Mouse (Mus musculus): ENCODE results near the gene Cpt1a. TPM values are rescaled to one million over a fixed set of nuclear protein-coding genes. Genes with fewer than 3 reads are reported as not detected.

Cpt1a gene
- polyA plus RNA-seq, 1 experiment from 2014 or later = 15.0 TPM

DNA sequence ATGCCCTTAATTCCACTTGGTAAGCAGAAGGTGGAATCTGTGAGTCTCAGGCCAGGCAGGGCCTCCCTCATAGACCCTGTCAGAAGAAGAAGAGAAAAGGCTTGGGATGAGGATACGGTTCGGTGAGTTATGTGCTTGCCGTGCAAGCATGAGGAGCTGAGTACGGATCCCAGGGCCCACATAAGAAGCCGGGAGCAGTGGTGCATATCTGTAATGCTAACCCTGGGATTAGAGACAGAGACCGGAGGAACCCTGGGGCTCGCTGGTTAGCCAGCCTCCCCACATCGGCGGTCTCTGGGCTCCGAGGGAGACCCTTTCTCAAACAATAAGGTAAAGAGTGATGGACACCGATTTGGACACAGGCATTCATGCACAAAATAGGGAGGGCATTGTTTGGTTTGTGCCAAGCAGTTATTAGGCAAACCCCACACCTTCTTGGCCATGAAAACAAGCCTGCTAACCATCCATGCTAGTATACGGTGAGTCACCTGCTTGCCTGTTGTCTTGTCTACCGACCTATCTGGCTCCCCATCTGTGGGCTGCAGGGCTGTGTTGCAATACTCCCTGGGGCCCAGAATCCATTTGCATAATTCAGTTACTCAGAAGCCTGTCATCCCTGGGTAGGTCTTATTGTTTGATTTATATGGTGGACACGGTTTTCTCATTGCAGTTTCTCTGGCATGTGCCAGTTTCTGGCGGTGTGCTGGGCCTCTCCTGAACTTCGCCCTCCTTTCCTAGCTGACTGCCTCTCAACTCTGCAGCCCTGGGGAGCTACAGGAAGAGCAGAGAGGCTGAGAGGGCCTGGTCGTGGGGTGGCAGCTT, 11.8 kb downstream of the Cpt1a start:
- WGBS = 65% methylated on average over 17 of the region's 17 CpGs
- peak overlapping the region; percentile 58 for H3K4me2 ChIP-seq
- ATAC-seq (replicated peaks; ENCODE audit: low FRiP score) = peak; percentile 77

DNA sequence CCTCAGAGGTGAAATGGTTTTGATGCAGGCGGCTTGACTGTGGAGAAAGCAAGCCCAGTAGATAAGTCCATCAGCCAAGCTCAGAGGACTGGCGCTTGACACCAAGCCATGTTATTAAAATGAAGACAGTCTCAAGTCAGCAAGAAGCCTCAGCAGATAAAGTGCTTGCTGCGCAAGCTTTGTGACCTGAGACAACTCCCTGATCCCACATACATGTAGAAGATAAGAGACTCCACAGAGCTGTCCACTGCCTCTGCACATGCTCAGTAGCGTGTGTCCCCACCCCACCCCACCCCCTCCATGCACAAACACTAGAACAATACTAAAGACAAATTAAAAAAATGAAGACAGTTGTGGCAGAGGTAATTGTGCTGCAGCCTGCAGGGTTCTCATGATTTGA, 12.4 kb downstream of the Cpt1a start:
- Histone ChIP-seq H3K4me2 (peak overlapping the region; percentile 58), H3K4me3 (ENCODE audit: low read depth, low read length) (peak overlapping the region; percentile 21), H3K27ac (ENCODE audit: low read depth, low read length) (peak overlapping the region; percentile 92), H3K9ac (ENCODE audit: low read depth, low read length) (peak overlapping the region; percentile 43; the same call in 1 of the 2 replicates), H3K36me3 (ENCODE audit: control insufficient read depth, insufficient read depth, low read length) (no peaks in the 10 kb centered on the region), H3K4me1 (replicated peaks; ENCODE audit: control insufficient read depth, insufficient read depth, low read length) (peaks cover 27% of the 10 kb centered on the region), H3K9me3 (ENCODE audit: control insufficient read depth, low read length) (no peaks in the 10 kb centered on the region), H3K27me3 (replicated peaks; ENCODE audit: control insufficient read depth, insufficient read depth, low read length) (no peaks in the 10 kb centered on the region)
- DNase-seq (ENCODE audit: low spot score) (no peak), ATAC-seq (replicated peaks; ENCODE audit: low FRiP score) (peak; percentile 86)
- WGBS = 39% methylated on average over 4 of the region's 4 CpGs

More for the DNA sequence above, 11.8 kb downstream of the Cpt1a start:
- no peaks in the 10 kb centered on the region for H3K9me3 ChIP-seq (ENCODE audit: control insufficient read depth, low read length)
- H3K4me1 ChIP-seq (replicated peaks; ENCODE audit: control insufficient read depth, insufficient read depth, low read length) = peaks cover 29% of the 10 kb centered on the region
- H3K9ac ChIP-seq (ENCODE audit: low read depth, low read length) = peak overlapping the region; percentile 43; the same call in 1 of the 2 replicates
- no peaks in the 10 kb centered on the region for H3K27me3 ChIP-seq (replicated peaks; ENCODE audit: control insufficient read depth, insufficient read depth, low read length)
- peak overlapping the region; percentile 92 for H3K27ac ChIP-seq (ENCODE audit: low read depth, low read length)
- no peak for DNase-seq (ENCODE audit: low spot score)
- H3K4me3 ChIP-seq (ENCODE audit: low read depth, low read length) = peak overlapping the region; percentile 21
- H3K36me3 ChIP-seq (ENCODE audit: control insufficient read depth, insufficient read depth, low read length) = no peaks in the 10 kb centered on the region

DNA sequence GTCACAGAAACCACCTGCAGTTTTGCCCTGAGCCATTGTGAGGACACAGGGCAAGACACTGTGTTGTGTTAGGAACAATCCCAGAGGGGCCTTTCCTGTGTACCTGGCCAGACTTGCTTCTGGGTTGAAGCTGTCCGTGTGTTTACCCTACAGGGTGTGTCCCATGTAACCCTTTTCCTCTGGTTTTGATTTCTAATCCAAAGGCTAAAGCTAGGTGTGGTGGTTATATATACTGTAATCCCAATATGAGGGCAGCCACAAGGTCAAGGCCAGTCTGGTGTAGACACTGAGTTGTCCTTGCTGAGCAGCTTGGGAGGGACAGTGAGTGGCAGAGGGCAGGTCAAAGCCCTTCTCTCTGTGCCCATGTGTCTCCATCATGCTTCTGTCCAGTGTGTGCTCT, 13.8 kb downstream of the Cpt1a start:
- no peak overlapping the region for H3K4me3 ChIP-seq (ENCODE audit: low read depth, low read length)
- ATAC-seq (replicated peaks; ENCODE audit: low FRiP score) (no peak), DNase-seq (ENCODE audit: low spot score) (no peak)
- WGBS = 74% methylated on average over 1 of the region's 1 CpGs
- no peak overlapping the region for H3K9ac ChIP-seq (ENCODE audit: low read depth, low read length)
- no peak overlapping the region for H3K4me2 ChIP-seq
- H3K36me3 ChIP-seq (ENCODE audit: control insufficient read depth, insufficient read depth, low read length) = no peaks in the 10 kb centered on the region
- H3K27me3 ChIP-seq (replicated peaks; ENCODE audit: control insufficient read depth, insufficient read depth, low read length) = no peaks in the 10 kb centered on the region
- H3K9me3 ChIP-seq (ENCODE audit: control insufficient read depth, low read length) = no peaks in the 10 kb centered on the region
- no peak overlapping the region for H3K27ac ChIP-seq (ENCODE audit: low read depth, low read length)
- H3K4me1 ChIP-seq (replicated peaks; ENCODE audit: control insufficient read depth, insufficient read depth, low read length) = peaks cover 27% of the 10 kb centered on the region

DNA sequence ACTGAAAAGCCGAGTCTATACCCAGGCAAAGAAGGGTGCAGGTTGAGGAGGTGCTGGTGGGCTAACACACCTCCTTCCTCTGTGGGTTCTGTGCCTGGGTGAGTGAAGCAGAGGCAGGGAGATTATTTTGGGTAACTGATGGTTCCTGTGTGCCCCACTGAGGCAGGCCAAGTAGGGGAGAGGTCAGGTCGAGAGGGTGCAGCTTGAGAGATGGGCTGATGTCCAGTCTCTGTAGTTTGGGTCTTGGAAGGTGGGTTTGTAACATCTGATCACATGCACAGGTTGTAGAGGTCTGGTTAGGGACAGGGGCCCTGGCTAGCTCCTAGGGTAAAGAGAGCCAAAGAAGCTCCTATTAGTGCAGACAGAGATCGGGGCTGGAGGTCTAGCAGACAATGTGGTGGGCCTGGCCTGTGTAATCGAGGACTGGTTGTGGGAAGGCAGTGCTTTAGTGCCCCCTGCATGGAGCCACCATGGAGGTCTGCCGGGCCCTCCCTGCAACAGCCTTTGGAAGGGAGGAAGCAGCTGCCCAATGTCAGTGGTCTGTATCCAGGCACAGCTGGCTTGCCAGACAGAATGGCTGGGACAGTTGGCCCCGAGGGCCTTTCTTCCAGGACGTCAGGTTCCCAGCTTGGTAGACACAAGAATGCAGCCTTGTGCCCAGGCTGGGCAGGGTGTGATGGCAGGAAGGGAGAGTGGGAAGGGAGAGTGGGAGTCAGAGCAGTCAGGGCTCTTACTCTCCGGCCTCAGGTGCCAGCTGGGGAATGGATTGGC, 14.5 kb downstream of the Cpt1a start:
- WGBS = 71% methylated on average over 8 of the region's 8 CpGs
- no peaks in the 10 kb centered on the region for H3K27me3 ChIP-seq (replicated peaks; ENCODE audit: control insufficient read depth, insufficient read depth, low read length)
- no peak for DNase-seq (ENCODE audit: low spot score)
- H3K27ac ChIP-seq (ENCODE audit: low read depth, low read length) = no peak overlapping the region
- peaks cover 27% of the 10 kb centered on the region for H3K4me1 ChIP-seq (replicated peaks; ENCODE audit: control insufficient read depth, insufficient read depth, low read length)
- H3K36me3 ChIP-seq (ENCODE audit: control insufficient read depth, insufficient read depth, low read length) = no peaks in the 10 kb centered on the region
- no peak for ATAC-seq (replicated peaks; ENCODE audit: low FRiP score)
- no peak overlapping the region for H3K4me3 ChIP-seq (ENCODE audit: low read depth, low read length)
- no peak overlapping the region for H3K9ac ChIP-seq (ENCODE audit: low read depth, low read length)
- H3K9me3 ChIP-seq (ENCODE audit: control insufficient read depth, low read length) = no peaks in the 10 kb centered on the region
- H3K4me2 ChIP-seq = no peak overlapping the region

DNA sequence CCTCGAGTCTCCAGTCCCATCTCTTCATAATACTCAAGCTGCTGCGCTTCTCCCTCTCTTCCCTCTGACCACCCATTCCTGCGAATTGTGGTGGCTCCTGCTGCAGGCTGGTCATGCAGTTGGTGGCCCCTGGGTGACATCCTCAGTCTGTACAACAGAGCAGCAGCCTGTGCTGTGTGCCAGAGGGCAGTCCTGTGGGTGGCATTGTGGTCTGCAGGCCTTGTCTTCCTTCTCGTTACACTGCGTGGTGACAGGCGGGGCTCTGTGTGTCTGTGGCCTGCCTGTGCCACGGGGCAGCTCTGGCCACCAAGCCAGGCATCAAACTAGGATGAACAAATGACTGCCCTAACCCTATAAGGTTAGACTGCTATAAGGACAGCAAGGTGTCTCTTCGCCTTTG, 17.1 kb downstream of the Cpt1a start:
- H3K4me1 ChIP-seq (replicated peaks; ENCODE audit: control insufficient read depth, insufficient read depth, low read length) = peaks cover 11% of the 10 kb centered on the region
- H3K9me3 ChIP-seq (ENCODE audit: control insufficient read depth, low read length) = no peaks in the 10 kb centered on the region
- no peak overlapping the region for H3K9ac ChIP-seq (ENCODE audit: low read depth, low read length)
- H3K36me3 ChIP-seq (ENCODE audit: control insufficient read depth, insufficient read depth, low read length) = no peaks in the 10 kb centered on the region
- no peak overlapping the region for H3K27ac ChIP-seq (ENCODE audit: low read depth, low read length)
- H3K4me2 ChIP-seq = no peak overlapping the region
- no peak for ATAC-seq (replicated peaks; ENCODE audit: low FRiP score)
- H3K4me3 ChIP-seq (ENCODE audit: low read depth, low read length) = no peak overlapping the region
- H3K27me3 ChIP-seq (replicated peaks; ENCODE audit: control insufficient read depth, insufficient read depth, low read length) = no peaks in the 10 kb centered on the region
- DNase-seq (ENCODE audit: low spot score) = no peak
- 76% methylated on average over 8 of the region's 8 CpGs for WGBS

DNA sequence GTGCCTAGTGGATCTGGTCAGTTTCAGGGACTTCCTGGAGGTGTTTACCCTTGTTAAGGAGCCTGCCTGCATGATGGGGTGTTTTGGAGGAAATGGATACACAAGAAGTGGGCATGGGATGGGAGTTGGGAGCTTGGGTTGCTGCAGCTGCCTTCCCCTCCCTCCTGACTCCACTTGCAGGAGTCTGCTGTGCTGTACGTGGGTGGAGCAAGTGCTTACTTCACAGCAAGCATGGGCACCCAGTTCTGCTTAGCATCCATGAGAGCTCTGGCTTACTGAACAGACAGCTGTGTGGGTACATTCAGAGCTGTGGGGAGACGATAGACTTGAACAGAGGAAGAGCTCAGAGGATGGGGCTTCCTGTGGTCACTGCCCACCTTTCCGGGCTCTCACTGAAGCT, 18.9 kb downstream of the Cpt1a start:
- Histone ChIP-seq H3K9ac (ENCODE audit: low read depth, low read length) (no peak overlapping the region), H3K4me2 (no peak overlapping the region), H3K36me3 (ENCODE audit: control insufficient read depth, insufficient read depth, low read length) (no peaks in the 10 kb centered on the region), H3K4me3 (ENCODE audit: low read depth, low read length) (no peak overlapping the region), H3K27ac (ENCODE audit: low read depth, low read length) (no peak overlapping the region), H3K9me3 (ENCODE audit: control insufficient read depth, low read length) (no peaks in the 10 kb centered on the region), H3K4me1 (replicated peaks; ENCODE audit: control insufficient read depth, insufficient read depth, low read length) (no peaks in the 10 kb centered on the region; the same call in none of the 2 replicates), H3K27me3 (replicated peaks; ENCODE audit: control insufficient read depth, insufficient read depth, low read length) (no peaks in the 10 kb centered on the region)
- 60% methylated on average over 3 of the region's 3 CpGs for WGBS
- DNase-seq (ENCODE audit: low spot score) = no peak
- no peak for ATAC-seq (replicated peaks; ENCODE audit: low FRiP score)

DNA sequence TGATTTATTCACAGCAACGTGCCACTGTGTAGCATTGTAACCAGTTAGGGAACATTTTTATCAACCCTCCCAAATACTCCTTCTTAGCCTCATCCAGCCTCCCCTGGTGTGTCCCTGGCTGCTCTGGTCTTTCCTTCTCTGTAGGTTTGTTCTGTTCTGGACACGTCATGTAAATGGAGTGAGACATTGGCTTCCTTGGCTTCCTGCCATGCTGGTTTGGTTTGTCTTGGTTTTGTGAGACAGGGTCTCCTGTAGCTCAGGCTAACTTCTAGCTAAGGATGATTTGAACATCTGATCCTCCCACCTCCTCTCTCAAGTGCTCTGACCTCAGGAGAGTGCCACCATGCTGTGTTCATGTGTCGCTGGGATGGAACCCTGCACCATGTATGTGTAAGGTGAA, 21.8 kb downstream of the Cpt1a start:
- Histone ChIP-seq H3K4me1 (replicated peaks; ENCODE audit: control insufficient read depth, insufficient read depth, low read length) (no peaks in the 10 kb centered on the region; the same call in 1 of the 2 replicates), H3K27me3 (replicated peaks; ENCODE audit: control insufficient read depth, insufficient read depth, low read length) (no peaks in the 10 kb centered on the region), H3K9ac (ENCODE audit: low read depth, low read length) (no peak overlapping the region), H3K9me3 (ENCODE audit: control insufficient read depth, low read length) (0 out of 2 replicates have a peak, but pooled peaks cover 2% of the 10 kb centered on the region), H3K36me3 (ENCODE audit: control insufficient read depth, insufficient read depth, low read length) (no peaks in the 10 kb centered on the region), H3K4me2 (no peak overlapping the region), H3K27ac (ENCODE audit: low read depth, low read length) (no peak overlapping the region), H3K4me3 (ENCODE audit: low read depth, low read length) (no peak overlapping the region)
- WGBS = 76% methylated on average over 3 of the region's 3 CpGs
- no peak for DNase-seq (ENCODE audit: low spot score)
- no peak for ATAC-seq (replicated peaks; ENCODE audit: low FRiP score)

DNA sequence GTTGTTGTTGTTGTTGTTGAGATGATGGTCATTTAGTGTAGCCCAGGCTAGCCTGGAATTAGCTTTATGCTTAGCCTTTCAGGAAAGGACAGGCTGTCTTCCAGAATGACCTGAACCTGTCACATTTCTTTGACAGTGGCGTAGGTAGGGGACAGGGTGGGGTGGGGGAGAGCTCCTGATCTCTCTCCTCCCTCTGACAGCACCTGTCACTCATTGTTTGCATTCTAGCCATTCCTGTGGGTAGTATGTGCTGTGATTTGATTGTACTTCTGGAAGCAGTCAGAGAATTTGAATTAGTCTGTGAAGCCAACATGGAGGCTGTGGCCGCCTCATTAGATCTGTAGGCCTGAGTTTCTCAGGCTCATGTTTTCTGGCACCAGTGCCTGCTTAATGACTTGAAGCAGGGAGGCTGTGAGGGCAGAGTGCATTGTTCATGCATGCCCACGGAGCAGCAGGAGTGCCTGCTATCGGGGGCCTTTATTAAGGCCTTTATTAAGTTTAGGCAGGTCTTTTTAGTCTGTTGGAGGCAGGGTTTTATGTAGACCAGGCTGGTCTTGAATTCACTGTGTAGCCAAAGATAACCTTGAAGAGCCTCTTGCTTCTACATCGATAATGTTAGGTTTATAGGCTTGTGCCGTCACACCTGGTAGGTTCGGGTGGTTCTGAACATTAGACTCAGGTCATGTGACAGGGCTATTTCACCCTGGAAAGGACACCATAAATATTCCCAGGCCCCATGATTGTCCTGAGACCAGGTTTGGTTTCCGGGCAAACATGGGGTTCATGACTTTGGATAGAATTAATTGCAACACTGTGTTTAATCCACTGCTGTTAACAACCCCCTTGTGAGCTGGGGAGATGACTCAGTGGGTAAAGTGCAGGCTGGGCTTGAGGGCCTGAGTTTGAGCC, 22.8 kb downstream of the Cpt1a start:
- Histone ChIP-seq H3K4me3 (ENCODE audit: low read depth, low read length) (no peak overlapping the region), H3K4me1 (replicated peaks; ENCODE audit: control insufficient read depth, insufficient read depth, low read length) (no peaks in the 10 kb centered on the region; the same call in 1 of the 2 replicates), H3K27ac (ENCODE audit: low read depth, low read length) (no peak overlapping the region), H3K9me3 (ENCODE audit: control insufficient read depth, low read length) (0 out of 2 replicates have a peak, but pooled peaks cover 2% of the 10 kb centered on the region), H3K9ac (ENCODE audit: low read depth, low read length) (no peak overlapping the region), H3K27me3 (replicated peaks; ENCODE audit: control insufficient read depth, insufficient read depth, low read length) (no peaks in the 10 kb centered on the region), H3K36me3 (ENCODE audit: control insufficient read depth, insufficient read depth, low read length) (no peaks in the 10 kb centered on the region), H3K4me2 (no peak overlapping the region)
- DNase-seq (ENCODE audit: low spot score) (no peak), ATAC-seq (replicated peaks; ENCODE audit: low FRiP score) (no peak)
- 84% methylated on average over 8 of the region's 8 CpGs for WGBS

All from liver, embryonic 11.5 days (tissue).